Mouse (Mus musculus) forelimb bud, embryonic 11.5 days (tissue): ENCODE measurements around the gene Adam19.

ENCODE experiments used
- DNase-seq: peaks from one replicate; pipeline ENCODE4 v3.0.0-alpha.2; 2012; ENCODE audit warnings: low read depth, low spot score

Adam19 gene

GRCm38 (mm10) chr11:46097062-46097461 is 41.3 kb downstream of the Adam19 start:
- DNase-seq = no peak

GRCm38 (mm10) chr11:46102107-46102506 is 46.3 kb downstream of the Adam19 start:
- DNase-seq = peak; percentile 51

- no peak for DNase-seq
Observed at GRCm38 (mm10) chr11:46107046-46107445, 51.3 kb downstream of the Adam19 start.

DNA sequence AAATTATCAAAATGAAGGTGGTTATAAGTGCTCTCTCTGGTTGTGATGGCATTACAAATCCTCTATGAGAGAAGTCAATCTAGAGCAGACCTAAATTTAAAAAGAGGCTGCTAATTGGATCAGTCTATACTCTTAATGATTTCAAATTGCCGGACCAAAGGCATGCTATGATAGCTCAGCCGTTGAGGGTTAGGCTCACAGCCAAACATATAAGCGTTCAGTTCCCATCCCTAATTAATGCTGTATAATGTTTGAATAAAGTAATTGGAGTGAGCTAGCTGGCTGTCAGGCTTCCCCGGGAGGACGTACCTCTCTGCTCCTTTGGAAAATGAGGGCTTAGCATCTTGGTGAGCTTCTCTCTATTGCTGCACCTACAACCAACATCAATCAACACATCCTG is 53.4 kb downstream of the Adam19 start:
- no peak for DNase-seq

DNA sequence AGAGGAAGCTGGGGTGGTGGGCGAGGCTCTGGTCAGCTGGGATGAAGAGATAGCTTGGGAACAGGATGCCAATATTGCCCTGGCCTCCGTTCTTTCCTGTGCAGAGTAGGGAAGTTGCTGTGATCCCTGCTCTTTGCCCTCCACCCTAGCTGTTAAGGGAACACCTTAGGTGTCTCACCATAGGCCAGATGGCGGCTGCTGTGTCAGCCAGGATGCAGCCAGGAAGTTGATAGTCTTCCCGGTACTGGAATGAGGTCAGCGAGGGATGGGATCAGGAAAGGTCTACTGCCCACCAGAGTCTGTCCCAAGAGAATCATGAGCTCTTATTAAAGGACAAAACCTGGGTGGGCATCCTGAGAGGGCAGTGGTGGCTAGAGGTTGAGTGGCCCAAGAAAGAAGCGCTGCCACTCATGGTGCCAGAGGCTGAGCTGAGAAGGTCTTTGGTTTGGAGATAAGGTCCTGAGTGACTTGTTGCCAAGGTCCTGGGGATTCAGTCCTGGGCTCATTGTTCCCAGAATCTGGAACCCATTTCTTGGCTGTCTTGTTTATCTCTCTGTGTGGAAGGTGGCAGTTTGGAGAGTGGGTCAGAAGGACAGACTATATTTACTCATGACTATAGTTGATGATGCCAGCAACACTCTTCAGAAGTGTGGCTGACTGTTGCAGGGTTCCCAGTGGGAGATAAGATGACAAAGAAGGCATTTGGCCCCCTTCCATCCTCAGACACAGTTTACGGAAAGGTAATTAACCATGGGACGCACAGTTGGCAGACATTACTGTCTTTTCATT is 54.6 kb downstream of the Adam19 start:
- DNase-seq = no peak

GRCm38 (mm10) chr11:46110945-46111287 is 55.1 kb downstream of the Adam19 start:
- DNase-seq = no peak

DNA sequence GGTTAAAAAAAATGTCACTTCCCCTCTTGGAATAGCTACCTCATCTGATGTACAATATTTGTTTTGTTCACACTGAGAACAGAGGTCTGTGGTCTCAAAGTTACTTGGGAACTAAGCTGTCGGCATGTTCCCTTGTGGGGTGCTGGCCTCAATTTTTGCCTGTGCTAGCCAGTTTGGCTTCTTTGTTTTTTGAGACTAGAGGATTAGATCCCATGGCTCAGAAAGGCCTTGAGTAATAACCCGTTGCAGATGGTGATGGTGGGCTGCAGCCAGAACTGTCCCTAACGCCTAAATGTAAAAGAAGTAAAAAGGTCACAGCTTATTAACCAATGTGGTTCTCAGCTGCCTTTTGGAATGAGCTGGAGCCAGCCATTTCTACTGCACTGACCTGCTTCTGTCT is 57.4 kb downstream of the Adam19 start:
- no peak for DNase-seq

DNA sequence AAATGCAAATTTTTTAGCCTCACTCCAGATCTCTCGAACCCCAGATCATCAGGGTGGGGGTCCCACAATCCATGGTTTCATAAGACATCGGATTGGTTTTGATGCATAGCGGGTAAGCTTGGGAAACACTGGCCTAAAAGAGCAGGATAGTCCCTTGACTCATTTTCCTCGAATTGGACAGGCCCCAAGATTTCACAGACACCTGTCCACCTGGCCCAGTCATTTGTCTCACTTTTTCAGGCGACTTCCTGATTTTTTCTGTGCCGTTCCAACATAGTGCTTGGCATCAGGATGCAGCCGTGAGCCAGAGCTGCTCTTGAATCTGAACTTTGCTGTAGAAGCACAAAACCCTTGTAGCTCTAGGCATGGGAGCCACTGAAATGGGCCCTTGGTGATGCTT is 58.4 kb downstream of the Adam19 start:
- DNase-seq = no peak

DNA sequence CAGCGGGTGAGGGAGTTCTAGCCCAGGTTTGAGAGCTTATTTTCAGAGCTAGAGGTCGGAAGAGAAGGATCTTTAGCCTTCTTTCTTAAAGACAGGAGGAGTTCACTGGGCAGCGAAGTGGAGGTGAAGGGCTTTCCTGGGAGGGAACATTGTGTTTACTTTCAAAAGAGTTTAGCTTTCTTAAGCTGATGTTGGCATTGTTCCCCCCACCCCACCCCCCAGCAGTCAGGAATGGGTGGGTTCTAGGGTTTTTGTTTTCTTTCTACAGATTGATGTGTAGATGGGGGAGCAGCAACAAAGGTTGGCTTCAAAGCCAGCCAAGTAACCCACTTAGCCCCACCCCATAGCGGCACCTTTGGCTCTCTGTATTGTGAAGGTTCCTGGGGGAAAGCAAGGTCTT is 59.2 kb downstream of the Adam19 start:
- no peak for DNase-seq

GRCm38 (mm10) chr11:46115411-46116173 is 59.8 kb downstream of the Adam19 start:
- DNase-seq = no peak

DNA sequence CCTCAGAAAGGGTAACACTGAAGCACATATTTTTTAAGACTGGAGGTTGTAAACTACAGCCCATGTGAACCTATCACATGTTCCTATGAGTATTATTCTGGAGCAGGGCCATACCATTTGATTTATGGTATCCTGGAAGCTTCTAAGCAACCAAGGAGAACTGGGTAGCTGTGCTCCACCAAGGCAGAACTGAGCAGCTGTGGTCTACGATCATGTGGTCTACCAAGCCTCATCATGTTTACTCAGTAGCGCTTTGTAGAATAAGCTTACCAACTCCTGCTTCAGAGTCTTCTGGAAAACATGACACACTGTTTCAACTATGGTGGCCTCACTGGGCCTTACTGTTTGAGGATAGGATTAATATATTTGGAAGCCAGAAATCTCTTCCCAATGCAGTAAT is 60.7 kb downstream of the Adam19 start:
- no peak for DNase-seq

DNA sequence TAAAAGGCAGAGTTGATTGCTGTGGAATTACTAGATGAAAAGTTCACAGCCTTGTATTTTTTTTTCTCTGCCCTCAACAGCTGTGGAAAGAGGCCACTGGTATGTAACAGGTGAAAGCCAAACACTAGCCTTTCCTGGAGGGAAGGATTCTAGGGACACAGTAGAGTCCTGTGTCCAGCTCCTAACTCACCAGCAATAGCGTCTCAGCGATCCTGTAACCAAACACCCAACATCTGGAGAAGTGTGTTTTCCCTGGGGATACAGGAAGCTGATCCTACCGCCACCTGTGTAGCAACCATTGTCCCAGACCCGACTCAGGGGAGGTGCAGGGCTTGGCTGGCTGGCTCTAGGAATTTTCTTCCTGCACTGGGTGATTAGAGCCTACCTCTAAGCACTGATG is 63.8 kb downstream of the Adam19 start:
- peak; percentile 91 for DNase-seq

GRCm38 (mm10) chr11:46120084-46120483 is 64.3 kb downstream of the Adam19 start:
- no peak for DNase-seq

DNA sequence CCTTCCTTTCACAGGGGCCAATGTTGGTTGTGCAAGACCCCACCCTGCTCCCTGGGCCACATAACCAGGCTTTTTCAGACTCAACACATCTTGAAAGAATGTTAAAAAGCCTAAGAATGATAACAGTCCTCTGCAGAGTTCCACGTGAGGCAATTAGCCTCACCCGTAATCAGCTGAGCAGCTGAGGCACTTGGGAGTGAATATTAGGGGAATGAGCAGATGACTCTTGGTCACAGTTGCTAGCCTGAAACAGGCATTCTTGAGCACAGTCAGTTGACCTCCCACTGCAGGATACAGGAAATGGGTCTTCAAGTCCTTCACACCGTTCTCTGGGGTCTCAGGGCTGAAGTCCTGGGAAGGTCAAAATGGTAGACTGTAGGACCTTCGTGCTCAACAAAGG is 65.9 kb downstream of the Adam19 start:
- DNase-seq = no peak

GRCm38 (mm10) chr11:46122875-46123274 is 67.1 kb downstream of the Adam19 start:
- DNase-seq = no peak

DNA sequence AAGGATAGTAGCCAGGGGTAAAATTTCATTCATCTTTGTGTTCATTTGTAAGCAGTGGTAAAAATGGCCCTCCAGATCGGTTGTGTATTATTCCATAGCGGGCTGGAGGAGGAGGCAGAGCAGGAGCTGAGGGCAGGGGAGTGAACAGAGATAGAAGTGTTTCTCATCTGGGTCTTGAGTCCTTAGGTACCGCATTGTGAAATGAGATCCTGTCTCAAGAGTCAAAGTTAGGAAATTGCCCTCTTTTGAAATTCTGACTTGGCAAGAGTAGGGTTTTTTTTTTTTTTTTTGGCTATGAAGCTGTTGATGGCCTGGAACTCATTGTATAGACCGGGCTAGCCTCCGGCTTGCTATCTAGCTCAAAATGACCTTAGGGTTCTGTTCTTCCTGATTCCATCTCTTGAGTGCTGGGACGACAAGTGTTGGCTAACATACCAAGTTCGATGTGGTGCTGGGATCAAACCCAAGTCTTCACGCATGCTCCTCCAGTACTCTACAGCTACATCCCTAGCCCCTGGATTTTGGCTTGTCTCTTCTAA is 67.6 kb downstream of the Adam19 start:
- DNase-seq = no peak

- DNase-seq = no peak
Observed at GRCm38 (mm10) chr11:46125093-46125834, 69.5 kb downstream of the Adam19 start.

DNA sequence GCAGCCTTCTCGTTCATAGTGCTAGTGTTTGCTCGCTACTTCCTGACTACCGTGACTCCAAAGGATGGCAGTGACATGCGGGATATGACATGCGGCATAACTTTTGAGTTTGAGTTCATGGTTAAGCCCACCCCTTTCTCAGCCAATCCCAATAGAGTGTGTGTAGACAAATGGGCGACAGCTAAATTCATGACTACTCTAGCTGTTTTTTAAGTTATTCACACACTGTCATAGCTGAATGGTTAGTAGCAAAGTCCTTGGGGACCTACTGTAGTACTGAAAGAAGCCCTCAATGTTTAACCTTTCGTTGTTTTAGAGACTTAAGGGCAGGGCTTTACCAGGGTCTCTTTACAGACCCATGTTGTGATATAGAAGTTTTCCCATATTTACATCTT is 70.0 kb downstream of the Adam19 start:
- no peak for DNase-seq

DNA sequence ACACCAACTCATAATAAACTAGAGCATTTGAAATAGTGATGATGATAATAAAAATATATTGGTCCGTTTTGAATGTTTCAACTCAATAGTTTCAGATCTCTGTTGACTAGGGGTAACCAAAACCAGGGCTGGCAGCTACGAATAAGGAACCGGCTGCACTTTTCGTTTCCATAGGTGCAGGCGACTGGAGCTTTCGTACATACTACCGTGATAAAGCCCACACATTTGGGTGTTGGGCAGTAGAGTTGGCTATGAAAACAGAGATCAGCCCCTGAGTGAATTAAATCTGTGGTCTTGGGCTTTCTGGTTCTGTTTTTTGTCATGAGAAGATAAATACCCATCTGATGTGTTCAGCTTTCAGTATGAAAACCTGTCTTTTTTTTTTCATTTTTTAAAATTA is 70.5 kb downstream of the Adam19 start:
- no peak for DNase-seq

- no peak for DNase-seq
Observed at GRCm38 (mm10) chr11:46126827-46127410, 71.1 kb downstream of the Adam19 start.

- DNase-seq = no peak
Observed at GRCm38 (mm10) chr11:46127621-46128547, 72.1 kb downstream of the Adam19 start.
